Mouse (Mus musculus): ENCODE results near the gene Large2.

DNA sequence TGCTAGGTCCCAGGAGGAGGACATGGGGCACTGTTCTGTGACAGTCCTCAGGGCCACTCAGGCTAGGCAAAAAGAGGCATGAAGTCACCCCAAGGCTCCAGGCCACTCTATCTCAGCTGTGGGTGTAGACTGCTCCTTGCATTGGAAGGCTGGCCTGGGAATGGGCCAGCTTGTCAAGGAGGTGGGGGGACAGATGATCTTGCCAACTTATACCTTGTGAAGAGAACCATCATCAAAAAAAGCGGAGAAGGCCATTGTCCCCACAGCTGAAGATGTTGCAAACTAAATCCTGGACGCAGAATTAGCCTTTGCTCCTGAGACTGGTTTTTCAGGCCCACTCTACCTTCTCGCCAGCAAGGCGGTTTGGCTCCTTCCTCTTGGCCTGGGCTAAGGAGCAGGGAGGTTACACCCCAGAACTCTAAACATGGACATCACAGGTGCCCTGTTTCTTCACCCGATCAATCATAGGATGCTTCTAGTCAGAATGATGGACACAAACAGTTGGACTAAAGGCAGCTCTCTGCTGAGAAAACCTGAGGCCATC is 29.2 kb upstream of the Large2 start:
- TF ChIP-seq CTCF (IDR thresholded peaks at IDR 0.05; ENCODE audit: borderline replicate concordance, insufficient read depth, low read length) (no peak), POLR2A (IDR thresholded peaks at IDR 0.05; ENCODE audit: low read depth, low read length) (no peak)

Data from embryonic fibroblast, embryonic 13.5 days (primary cell).